Mouse (Mus musculus): ENCODE results near the gene Laptm4a. TPM values are rescaled to one million over a fixed set of nuclear protein-coding genes. Genes with fewer than 3 reads are reported as not detected.
"Not testable (repeated sequence)": the region's sequence is repeated elsewhere in the genome, so short reads cannot be mapped to it uniquely, and the experiment has no call there.

Laptm4a gene
- polyA plus RNA-seq, 1 experiment: 140 TPM

DNA sequence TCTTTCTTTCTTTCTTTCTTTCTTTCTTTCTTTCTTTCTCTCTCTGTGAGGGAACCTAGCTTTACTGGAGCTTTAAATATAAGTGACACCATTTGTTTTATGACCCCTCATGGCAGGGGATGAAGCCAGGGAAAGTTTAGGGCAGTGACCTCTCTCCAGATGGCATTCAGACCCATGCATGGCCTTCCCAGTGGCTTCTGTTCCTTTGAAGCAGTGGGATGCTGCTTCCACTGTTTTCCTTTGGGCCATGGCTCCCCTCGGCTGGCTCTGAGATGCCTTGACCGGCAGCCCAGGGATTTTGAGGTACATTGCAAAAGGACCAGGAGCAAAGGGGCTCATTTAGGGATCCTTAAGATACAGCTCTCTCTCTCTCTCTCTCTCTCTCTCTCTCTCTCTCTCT, 19.5 kb upstream of the Laptm4a start:
- DNase-seq (ENCODE audit: low read depth, low spot score): no peak
- 64% methylated on average over 2 of the region's 2 CpGs for WGBS

GRCm38 (mm10) chr12:8902479-8902878, 19.0 kb upstream of the Laptm4a start:
- 40% methylated on average over 3 of the region's 3 CpGs for WGBS
- DNase-seq (ENCODE audit: low read depth, low spot score): no peak

DNA sequence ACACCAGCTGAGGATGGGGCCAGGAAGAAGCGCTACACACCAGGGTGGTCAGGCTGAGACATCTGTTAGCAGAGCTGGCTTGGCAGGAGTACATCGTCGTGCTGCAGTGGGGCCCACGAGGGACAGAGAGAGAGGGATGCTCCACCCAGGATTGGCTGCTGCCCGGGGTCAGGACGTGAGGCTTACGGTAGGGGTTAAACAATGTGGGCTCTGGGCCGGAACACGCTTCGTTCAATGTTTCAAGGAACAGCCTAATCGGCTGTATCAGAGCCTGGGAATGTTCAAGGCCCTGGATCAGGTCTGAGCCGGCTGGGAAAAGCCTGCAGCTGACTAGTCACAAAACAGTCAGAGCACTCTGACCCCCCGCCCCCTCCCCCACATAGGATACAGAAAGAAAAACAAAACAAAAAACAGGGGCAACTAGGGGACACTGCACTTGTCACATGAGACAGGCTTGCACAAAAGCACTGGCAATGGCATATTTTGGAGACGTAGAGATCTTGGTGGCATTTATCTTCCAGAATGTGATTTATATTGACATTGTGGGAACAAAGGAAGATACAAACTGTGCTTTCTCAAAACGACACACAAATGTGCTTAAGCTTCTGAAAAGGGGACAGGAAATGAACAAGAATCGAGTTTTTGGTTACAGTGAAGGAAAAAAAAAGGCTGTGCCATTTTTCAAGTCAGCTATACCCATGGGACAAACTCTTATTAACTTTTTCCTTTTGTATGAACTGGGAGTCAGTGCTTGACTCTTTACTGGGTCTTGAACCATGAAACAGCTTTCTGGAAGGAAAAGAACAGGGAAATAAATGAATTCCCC, 8.4 kb upstream of the Laptm4a start:
- 45% methylated on average over 16 of the region's 16 CpGs for WGBS
- no peak for DNase-seq (ENCODE audit: low read depth, low spot score)

DNA sequence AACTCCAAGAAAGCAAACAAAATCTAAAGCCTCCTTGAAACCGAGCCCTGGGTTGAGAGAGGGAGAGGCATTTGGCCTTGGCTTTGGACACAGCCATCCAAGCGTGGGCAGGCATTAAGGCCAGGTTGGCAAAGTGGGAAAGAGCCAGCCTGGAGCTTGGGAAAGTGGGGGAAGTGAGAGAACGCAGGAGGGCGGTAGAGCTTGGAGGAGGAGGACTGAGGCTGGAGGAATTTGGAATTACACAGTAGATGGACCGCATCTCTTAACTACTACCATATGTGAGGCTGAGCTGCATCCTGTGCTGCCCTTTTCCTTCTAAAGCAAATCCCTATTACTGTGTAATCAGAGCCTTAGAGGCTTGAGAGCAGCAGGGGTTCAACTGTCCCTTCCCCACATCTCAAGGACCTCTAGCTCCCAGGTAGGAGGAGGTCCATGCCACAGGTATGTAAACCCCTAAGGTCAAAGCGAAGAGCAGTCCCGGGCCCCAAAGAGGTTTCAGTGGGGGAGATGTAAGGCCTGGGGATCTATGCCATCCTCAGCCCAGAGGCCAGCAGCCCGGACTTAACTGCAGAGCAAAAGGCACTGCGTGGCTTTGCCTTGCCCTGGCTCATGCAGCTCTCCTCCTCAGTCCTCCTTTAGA, 7.6 kb upstream of the Laptm4a start:
- no peak for DNase-seq (ENCODE audit: low read depth, low spot score)
- 66% methylated on average over 9 of the region's 9 CpGs for WGBS

- DNase-seq (ENCODE audit: low read depth, low spot score): no peak
- WGBS: 59% methylated on average over 5 of the region's 5 CpGs
Observed at GRCm38 (mm10) chr12:8916378-8916777, 5.1 kb upstream of the Laptm4a start.

DNA sequence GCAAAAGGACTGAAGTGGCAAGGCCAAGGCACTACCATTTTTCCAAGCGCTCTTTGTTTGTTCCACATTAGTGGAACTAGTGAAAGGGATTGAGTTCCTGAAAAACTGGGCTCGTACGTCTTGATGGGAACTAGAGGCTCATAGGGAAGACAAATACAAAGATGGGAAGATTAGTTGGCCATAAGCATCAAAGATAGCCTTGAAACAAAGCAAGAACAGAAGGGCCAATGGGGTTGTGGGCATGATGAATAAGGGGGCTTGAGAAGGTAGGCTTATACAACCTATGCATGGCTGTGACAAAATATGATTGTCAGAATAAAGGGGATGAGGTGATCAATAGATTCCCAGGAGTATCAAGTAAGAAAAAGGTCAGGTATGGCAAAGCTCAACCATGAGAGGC, 2.2 kb upstream of the Laptm4a start:
- no peak for DNase-seq (ENCODE audit: low read depth, low spot score)
- 95% methylated on average over 3 of the region's 3 CpGs for WGBS

- no peak for DNase-seq (ENCODE audit: low read depth, low spot score)
- 0% methylated on average over 1 of the region's 1 CpGs for WGBS
Observed at GRCm38 (mm10) chr12:8920996-8921393, 469 bp upstream of the Laptm4a start.

DNA sequence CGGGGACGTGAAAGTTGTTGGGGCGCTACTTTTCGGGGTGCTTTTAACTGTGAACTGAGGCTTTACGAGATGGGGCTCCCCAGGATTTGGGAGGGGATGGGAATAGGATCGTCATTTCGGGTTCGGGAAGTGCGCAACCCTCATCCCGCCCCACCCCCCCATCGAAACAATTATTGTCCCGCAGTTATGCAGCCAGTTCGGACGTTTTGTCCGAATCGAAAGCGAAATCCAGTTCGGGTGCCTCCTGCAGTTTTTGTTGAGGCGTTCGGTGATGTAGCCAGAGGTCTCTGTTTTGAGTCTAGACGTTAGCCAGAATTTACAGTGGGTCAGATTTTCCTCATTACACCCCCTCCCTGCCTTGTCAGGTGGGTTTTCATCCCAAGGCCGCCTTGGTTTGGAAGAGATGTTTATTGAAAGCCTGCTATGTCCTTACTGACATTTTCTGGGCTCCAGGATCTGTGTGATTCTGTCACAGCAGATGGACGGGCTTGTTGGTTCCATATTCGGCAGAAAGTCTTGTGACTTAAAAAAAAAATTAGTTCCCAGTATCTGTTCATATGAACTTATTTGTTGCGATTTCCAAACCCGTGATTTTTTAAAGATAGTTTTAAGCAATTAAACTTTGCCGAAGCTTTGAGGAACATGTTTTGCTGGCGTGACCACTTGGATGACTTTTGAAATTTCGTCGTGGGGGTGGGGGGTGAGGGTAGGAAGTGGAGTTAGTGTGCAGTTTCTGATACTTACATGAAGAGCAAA, 1.1 kb downstream of the Laptm4a start:
- DNase-seq (ENCODE audit: low read depth, low spot score): peak; percentile 45

DNA sequence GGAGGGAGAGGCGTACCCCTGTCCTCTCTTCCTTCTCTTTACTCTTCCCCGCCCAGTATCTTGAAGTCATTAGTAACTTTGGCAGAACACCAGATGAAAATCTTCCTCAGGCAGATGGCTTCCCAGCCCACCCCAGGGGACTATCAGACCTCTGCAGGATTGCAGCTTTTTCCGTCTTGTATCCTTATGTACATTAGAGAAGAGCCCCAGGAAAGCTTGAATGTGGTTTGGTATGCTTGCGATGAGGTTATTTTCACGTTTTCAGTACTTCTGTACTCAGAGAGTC, 1.6 kb downstream of the Laptm4a start:
- 12% methylated on average over 5 of the region's 5 CpGs for WGBS

More for the DNA sequence above, 1.1 kb downstream of the Laptm4a start:
- WGBS: under 1% methylated on average over 30 of the region's 30 CpGs

GRCm38 (mm10) chr12:8923603-8924002, 2.1 kb downstream of the Laptm4a start:
- DNase-seq (ENCODE audit: low read depth, low spot score): no peak

More for the DNA sequence above, 1.6 kb downstream of the Laptm4a start:
- no peak for DNase-seq (ENCODE audit: low read depth, low spot score)

DNA sequence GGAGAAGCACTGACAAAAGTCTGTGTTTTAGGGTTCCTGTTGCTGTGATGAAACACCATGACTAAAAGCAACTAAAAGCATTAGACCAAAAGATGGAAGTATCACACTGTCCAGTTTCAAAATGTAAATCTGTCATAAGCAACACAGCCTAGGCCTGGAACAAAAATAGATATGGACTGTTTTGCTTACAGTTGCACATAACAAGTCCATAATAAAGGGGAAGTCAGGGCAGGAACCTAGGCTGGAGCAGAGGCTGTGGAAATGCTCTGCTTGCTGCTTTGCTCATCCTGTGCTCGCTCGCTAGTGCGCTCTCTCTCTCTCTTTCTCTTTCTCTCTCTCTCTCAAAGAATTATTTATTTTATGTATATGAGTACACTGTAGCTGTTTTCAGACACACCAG, 6.2 kb downstream of the Laptm4a start:
- WGBS: 71% methylated on average over 3 of the region's 3 CpGs
- no peak for DNase-seq (ENCODE audit: low read depth, low spot score)

More at GRCm38 (mm10) chr12:8923603-8924002, 2.1 kb downstream of the Laptm4a start:
- WGBS: 28% methylated on average over 2 of the region's 2 CpGs

GRCm38 (mm10) chr12:8928766-8929165, 7.3 kb downstream of the Laptm4a start:
- WGBS: 70% methylated on average over 4 of the region's 4 CpGs
- DNase-seq (ENCODE audit: low read depth, low spot score): no peak

DNA sequence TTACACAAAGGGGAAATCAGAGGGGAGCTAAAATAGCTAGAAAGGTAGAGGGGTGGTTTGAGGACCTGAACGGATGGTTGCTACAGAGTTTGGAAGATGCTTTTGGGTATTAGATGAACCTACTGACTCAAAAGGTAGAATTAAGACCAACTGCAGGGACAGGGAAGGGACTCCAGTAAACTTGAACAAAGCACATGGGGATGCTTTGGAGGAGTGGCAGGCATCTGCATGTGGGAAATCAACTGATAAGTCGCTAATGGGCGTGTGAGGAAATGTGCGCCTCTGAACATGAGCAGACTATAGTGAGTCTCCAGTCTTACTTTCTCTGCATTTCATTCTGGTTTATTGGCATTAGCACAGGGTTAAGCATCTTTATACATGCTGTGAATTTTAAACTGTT, 9.6 kb downstream of the Laptm4a start:
- DNase-seq (ENCODE audit: low read depth, low spot score): no peak
- WGBS: 66% methylated on average over 4 of the region's 4 CpGs

- no peak for DNase-seq (ENCODE audit: low read depth, low spot score)
- 51% methylated on average over 5 of the region's 5 CpGs for WGBS
Observed at GRCm38 (mm10) chr12:8935349-8935748, 13.9 kb downstream of the Laptm4a start.

DNA sequence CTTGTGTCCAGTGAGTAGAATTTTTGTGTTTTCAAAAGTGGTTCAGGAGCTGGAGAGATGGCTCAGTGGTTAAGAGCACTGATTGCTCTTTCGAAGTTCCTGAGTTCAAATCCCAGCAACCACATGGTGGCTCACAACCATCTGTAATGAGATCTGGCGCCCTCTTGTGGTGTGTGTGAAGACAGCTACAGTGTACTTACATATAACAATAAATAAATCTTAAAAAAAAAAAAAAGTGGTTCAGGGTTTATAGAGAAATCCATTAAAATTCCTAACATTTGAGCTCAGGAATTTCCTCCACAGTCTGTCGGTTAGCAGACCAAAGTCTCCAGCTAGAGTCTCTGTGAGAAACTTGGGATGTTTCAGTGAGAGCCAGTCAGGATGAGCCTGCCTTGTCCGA, 14.7 kb downstream of the Laptm4a start:
- DNase-seq (ENCODE audit: low read depth, low spot score): not testable (repeated sequence)
- 70% methylated on average over 4 of the region's 4 CpGs for WGBS

- no peak for DNase-seq (ENCODE audit: low read depth, low spot score)
- 93% methylated on average over 4 of the region's 4 CpGs for WGBS
Observed at GRCm38 (mm10) chr12:8939490-8939889, 18.0 kb downstream of the Laptm4a start.

GRCm38 (mm10) chr12:8940011-8941005, 18.8 kb downstream of the Laptm4a start:
- DNase-seq (ENCODE audit: low read depth, low spot score): no peak

GRCm38 (mm10) chr12:8941131-8941615, 19.7 kb downstream of the Laptm4a start:
- no peak for DNase-seq (ENCODE audit: low read depth, low spot score)
- 67% methylated on average over 4 of the region's 4 CpGs for WGBS

More at GRCm38 (mm10) chr12:8940011-8941005, 18.8 kb downstream of the Laptm4a start:
- 66% methylated on average over 12 of the region's 12 CpGs for WGBS

DNA sequence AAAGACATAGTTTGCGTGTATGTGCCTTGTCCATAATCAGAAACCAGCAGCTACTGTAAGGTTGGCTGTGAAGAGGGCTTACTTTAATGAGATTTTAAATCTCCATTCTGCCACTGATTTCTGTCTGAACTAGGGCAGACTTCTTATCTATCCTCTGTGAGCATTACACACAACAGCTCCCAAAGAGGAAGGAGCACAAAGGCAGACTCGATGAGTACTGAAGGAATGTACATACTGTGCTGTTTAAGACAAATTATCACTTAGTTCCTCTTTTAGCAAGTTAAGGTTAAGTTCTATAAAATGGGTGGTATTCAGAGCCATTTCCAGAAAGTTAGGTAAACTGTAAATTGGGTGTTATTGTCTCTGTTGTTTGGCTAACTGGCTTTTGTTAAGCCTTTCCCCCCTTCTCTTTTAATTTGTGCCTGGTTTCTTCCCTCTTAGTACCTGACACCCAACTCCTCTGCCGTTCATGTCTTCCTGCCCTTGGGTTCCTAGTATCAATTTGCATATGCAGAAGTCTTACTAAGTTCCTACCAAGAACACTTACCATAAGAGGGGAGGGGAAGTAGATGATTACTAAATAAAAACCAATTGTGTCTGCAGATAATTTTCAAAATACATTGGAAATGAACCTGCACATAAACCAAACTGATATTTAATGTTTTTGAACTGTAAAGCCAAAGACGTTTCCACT, 20.4 kb downstream of the Laptm4a start:
- 41% methylated on average over 4 of the region's 4 CpGs for WGBS
- DNase-seq (ENCODE audit: low read depth, low spot score): no peak
